Mouse (Mus musculus) CH12.LX (cell line): ENCODE measurements around the gene Zfp764. TPM values are rescaled to one million over a fixed set of nuclear protein-coding genes. Genes with fewer than 3 reads are reported as not detected.

Source experiments
- DNase-seq: peaks from one replicate; pipeline ENCODE4 v3.0.0-alpha.2; 2013; ENCODE audit errors: extremely low read depth
- H3K27ac ChIP-seq: 2 replicates; pipeline ENCODE4 v1.5.1; 2012; ENCODE audit warnings: low read depth, mild to moderate bottlenecking, control low read depth, moderate library complexity; ENCODE audit not compliant: insufficient read depth
- H3K27me3 ChIP-seq: replicated peaks from 2 replicates; pipeline ENCODE3; 2012; ENCODE audit warnings: inconsistent platforms
- H3K36me3 ChIP-seq, 2 experiments: replicated peaks in 1 of 2; 2 replicates each; pipeline versions ENCODE3 to v1.6.1; 2012; ENCODE audit warnings: inconsistent platforms in 1 of 2, low read length in 1 of 2, mild to moderate bottlenecking in 1 of 2, mixed read lengths in 1 of 2, moderate library complexity in 1 of 2; ENCODE audit not compliant: control insufficient read depth in 1 of 2, insufficient read depth in 1 of 2
- H3K4me1 ChIP-seq, 2 experiments: 2 replicates each; pipeline ENCODE4 v1.6.1; 2012; ENCODE audit warnings: inconsistent platforms in 1 of 2, moderate library complexity in 1 of 2; ENCODE audit not compliant: insufficient read depth in 2 of 2, control insufficient read depth in 1 of 2
- H3K4me2 ChIP-seq: 2 replicates; pipeline ENCODE4 v1.6.1; 2012; ENCODE audit warnings: low read depth, mild to moderate bottlenecking, control low read depth; ENCODE audit not compliant: poor library complexity, insufficient read depth, severe bottlenecking
- H3K4me3 ChIP-seq, 3 experiments: fragments of 150-350 bp in 1 of 3; sonication (generic) in 1 of 3; replicated peaks in 1 of 3; 2 replicates each; pipeline versions ENCODE3 to v1.5.1; 2011 to 2012; ENCODE audit warnings: low read depth in 2 of 3, low read length in 2 of 3, mild to moderate bottlenecking in 2 of 3, moderate library complexity in 2 of 3, control low read depth in 1 of 3, improper control_type of control experiment in 1 of 3, inconsistent platforms in 1 of 3, mixed read lengths in 1 of 3; ENCODE audit not compliant: poor library complexity in 1 of 3
- H3K79me2 ChIP-seq: replicated peaks from 2 replicates; pipeline ENCODE4 v1.6.1; 2012; ENCODE audit warnings: mild to moderate bottlenecking, moderate library complexity; ENCODE audit not compliant: control insufficient read depth, poor library complexity, insufficient read depth, severe bottlenecking; ENCODE audit errors: extremely low read depth
- H3K9ac ChIP-seq: 2 replicates; pipeline ENCODE4 v1.6.1; 2012; ENCODE audit warnings: low read depth, mild to moderate bottlenecking, control low read depth, moderate library complexity; ENCODE audit not compliant: insufficient read depth
- H3K9me3 ChIP-seq: replicated peaks from 2 replicates; pipeline ENCODE3; 2012; ENCODE audit warnings: low read length, inconsistent platforms, mixed read lengths
- BHLHE40 ChIP-seq: IDR thresholded peaks from 2 replicates; pipeline ENCODE4 v1.6.1; 2011; ENCODE audit warnings: mild to moderate bottlenecking, low read depth, low read length, improper control_type of control experiment
- ELF1 ChIP-seq: IDR thresholded peaks from 2 replicates; pipeline ENCODE4 v1.6.1; 2014; ENCODE audit warnings: low read depth, mild to moderate bottlenecking, inconsistent platforms, low read length, improper control_type of control experiment
- JUN ChIP-seq: IDR thresholded peaks from 2 replicates; pipeline ENCODE4 v1.6.1; 2011; ENCODE audit warnings: low read depth, mild to moderate bottlenecking, low read length, improper control_type of control experiment, moderate library complexity; ENCODE audit not compliant: insufficient read depth
- MXI1 ChIP-seq: IDR thresholded peaks from 2 replicates; pipeline ENCODE4 v1.6.1; 2011; ENCODE audit warnings: mild to moderate bottlenecking, low read depth, low read length, improper control_type of control experiment
- PAX5 ChIP-seq: IDR thresholded peaks from 2 replicates; pipeline ENCODE4 v1.6.1; 2012; ENCODE audit warnings: low read length, inconsistent platforms, mixed read lengths
- SIN3A ChIP-seq: IDR thresholded peaks from 2 replicates; pipeline ENCODE4 v1.6.1; 2012; ENCODE audit warnings: low read length, improper control_type of control experiment, inconsistent platforms
- SMC3 ChIP-seq: IDR thresholded peaks from 2 replicates; pipeline ENCODE4 v1.6.1; 2011; ENCODE audit warnings: low read depth, low read length, improper control_type of control experiment
- USF1 ChIP-seq: IDR thresholded peaks from 2 replicates; pipeline ENCODE4 v1.6.1; 2014; ENCODE audit warnings: low read depth, mild to moderate bottlenecking, inconsistent platforms, low read length, improper control_type of control experiment
- USF2 ChIP-seq: conservative IDR thresholded peaks from 2 replicates; pipeline ENCODE4 v1.6.1; 2011; ENCODE audit warnings: low read depth, low read length, improper control_type of control experiment
- ZKSCAN1 ChIP-seq: IDR thresholded peaks from 2 replicates; pipeline ENCODE4 v1.6.1; 2012; ENCODE audit warnings: low read depth, inconsistent platforms, low read length, improper control_type of control experiment, borderline replicate concordance
- ZMIZ1 ChIP-seq: IDR thresholded peaks from 2 replicates; pipeline ENCODE4 v1.6.1; 2012; ENCODE audit warnings: low read depth, mild to moderate bottlenecking, inconsistent platforms, low read length, improper control_type of control experiment
- dilution Hi-C: fragments of 300-500 bp; cut with MboI; formaldehyde crosslinking; loops from 2 replicates; pipeline ENCODE4 v1.14.3; 2020; ENCODE audit warnings: low sequenced_read_pairs; ENCODE audit not compliant: extremely low pct_unique_long_range_greater_than_20kb, extremely low pct_ligation_motif_present
- in situ Hi-C: fragments of 300-500 bp; cut with MboI; formaldehyde crosslinking; loops from 3 replicates; pipeline ENCODE4 v1.14.3; 2019; ENCODE audit warnings: low sequenced_read_pairs, low pct_ligation_motif_present, low pct_unique_long_range_greater_than_20kb, mixed read lengths
- polyA plus RNA-seq: library from polyadenylated mRNA; unstranded; fragments of >175 nt; gene quantifications from 2 replicates; pipeline ENCODE4 v1.2.1, GENCODE M21; 2012; ENCODE audit warnings: low read depth; ENCODE audit not compliant: insufficient read length
- total RNA-seq, 2 experiments: library from RNA; depleted of rRNA; stranded (reverse); fragments of 300-350 nt in 1 of 2; fragments of >200 nt in 1 of 2; gene quantifications; 2 replicates each; pipeline ENCODE4 v1.2.3; 2012 to 2014

Zfp764 gene
- total and polyA plus RNA-seq, 3 experiments, result 7.5 to 8.4 (median 7.9) TPM

DNA sequence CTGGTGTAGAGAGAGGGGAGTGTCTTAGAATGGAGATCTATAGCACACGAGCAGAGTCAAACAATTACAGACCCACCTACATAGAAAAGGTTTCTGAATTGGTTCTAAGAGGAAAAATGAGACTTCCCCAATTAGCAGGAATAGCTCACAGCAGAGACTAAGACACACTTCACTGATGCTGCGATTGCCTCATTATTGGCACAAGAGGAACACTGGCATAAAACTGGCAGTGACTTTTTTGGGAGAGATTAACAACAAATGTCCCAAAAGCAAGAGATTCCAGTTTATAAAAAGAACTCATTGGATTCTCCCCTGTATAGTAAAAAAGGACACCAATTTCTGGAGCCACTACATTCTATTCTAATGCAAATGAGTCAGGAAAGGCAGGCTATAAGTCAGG lies 48.8 kb downstream of the Zfp764 start:
- H3K27ac ChIP-seq, result no peak overlapping the region
- peaks cover 5% of the 10 kb centered on the region for H3K9me3 ChIP-seq
- no peaks in the 10 kb centered on the region for H3K4me1 ChIP-seq
- no peak for TF ChIP-seq ZMIZ1
- TF ChIP-seq SMC3, result no peak
- dilution Hi-C loops (no loop called here), in situ Hi-C loops (loop anchor here (25.0 kb wide), 1 partner anchor 404 kb away; the partner anchor contains the start of gene Orai3)
- DNase-seq, result no peak
- no peaks in the 10 kb centered on the region for H3K36me3 ChIP-seq
- H3K9ac ChIP-seq, result no peak overlapping the region
- no peaks in the 10 kb centered on the region for H3K79me2 ChIP-seq
- H3K4me2 ChIP-seq, result no peak overlapping the region
- H3K4me3 ChIP-seq, result no peak overlapping the region
- H3K27me3 ChIP-seq, result peaks cover 16% of the 10 kb centered on the region

DNA sequence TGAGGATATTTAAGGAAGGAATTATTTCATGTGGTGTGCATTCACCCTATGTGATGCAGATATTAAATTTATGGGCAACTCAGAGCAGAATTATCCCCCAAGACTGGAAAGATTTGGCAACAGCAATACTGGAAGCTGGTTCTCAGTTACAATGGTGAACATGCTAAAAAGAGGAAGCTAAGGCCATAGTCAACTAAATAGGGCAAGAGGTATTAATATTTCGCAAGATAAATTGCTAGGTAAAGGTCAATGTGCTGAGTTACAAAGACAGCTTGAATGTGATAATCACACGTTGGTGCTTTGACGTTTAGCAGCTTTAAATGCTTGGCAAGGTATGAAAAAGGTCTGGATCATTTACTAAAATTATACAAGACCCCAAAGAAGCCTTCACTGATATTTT lies 50.8 kb downstream of the Zfp764 start:
- peaks cover 14% of the 10 kb centered on the region for H3K27me3 ChIP-seq
- no peak for TF ChIP-seq ZMIZ1
- no peak for TF ChIP-seq PAX5
- TF ChIP-seq USF2, result no peak
- no peak for TF ChIP-seq MXI1
- no peak for TF ChIP-seq JUN
- no peak for TF ChIP-seq SIN3A
- no peak for TF ChIP-seq ELF1
- TF ChIP-seq USF1, result no peak
- TF ChIP-seq ZKSCAN1, result no peak
- TF ChIP-seq BHLHE40, result no peak
- TF ChIP-seq, all 38 proteins: peak for 0
- Histone ChIP-seq H3K36me3 (no peaks in the 10 kb centered on the region), H3K27ac (no peak overlapping the region), H3K4me2 (no peak overlapping the region), H3K9ac (no peak overlapping the region), H3K4me3 (no peak overlapping the region), H3K4me1 (no peaks in the 10 kb centered on the region), H3K9me3 (peaks cover 5% of the 10 kb centered on the region), H3K79me2 (no peaks in the 10 kb centered on the region)
- DNase-seq, result no peak
- dilution Hi-C loops (no loop called here), in situ Hi-C loops (loop anchor here (25.0 kb wide), 1 partner anchor 407 kb away; the partner anchor contains the start of gene Orai3)

Other genes starting within 250 kb of the Zfp764 start
Only the 20 nearest of the 24 such genes appear.
- gene Zfp553, start 173.8 kb downstream of the Zfp764 start, total RNA-seq (2012; rRNA removed), result 17.4 and 18.8 TPM in 2 replicates
- 8.6 and 9.8 TPM in 2 replicates for gene Zfp553, start 173.8 kb downstream of the Zfp764 start, total RNA-seq (2014; rRNA removed)
- 15.0 and 15.2 TPM in 2 replicates for gene Zfp553, start 173.8 kb downstream of the Zfp764 start, polyA plus RNA-seq
- 73.8 and 92.3 TPM in 2 replicates for gene Sept1, start 173.7 kb downstream of the Zfp764 start, total RNA-seq (2012; rRNA removed)
- 42.1 and 42.7 TPM in 2 replicates for gene Sept1, start 173.7 kb downstream of the Zfp764 start, total RNA-seq (2014; rRNA removed)
- 147 and 171 TPM in 2 replicates for gene Sept1, start 173.7 kb downstream of the Zfp764 start, polyA plus RNA-seq
- 26.5 and 29.8 TPM in 2 replicates for gene Zfp771, start 162.5 kb downstream of the Zfp764 start, total RNA-seq (2012; rRNA removed)
- 23.9 and 27.0 TPM in 2 replicates for gene Zfp771, start 162.5 kb downstream of the Zfp764 start, total RNA-seq (2014; rRNA removed)
- gene Zfp771, start 162.5 kb downstream of the Zfp764 start, polyA plus RNA-seq, result 34.7 and 35.5 TPM in 2 replicates
- gene Dctpp1, start 146.1 kb downstream of the Zfp764 start, total RNA-seq (2012; rRNA removed), result 296 and 352 TPM in 2 replicates
- 197 and 221 TPM in 2 replicates for gene Dctpp1, start 146.1 kb downstream of the Zfp764 start, total RNA-seq (2014; rRNA removed)
- 197 and 210 TPM in 2 replicates for gene Dctpp1, start 146.1 kb downstream of the Zfp764 start, polyA plus RNA-seq
- gene Sephs2, start 132.8 kb downstream of the Zfp764 start, total RNA-seq (2012; rRNA removed), result 209 and 215 TPM in 2 replicates
- gene Sephs2, start 132.8 kb downstream of the Zfp764 start, total RNA-seq (2014; rRNA removed), result 203 and 223 TPM in 2 replicates
- 158 and 159 TPM in 2 replicates for gene Sephs2, start 132.8 kb downstream of the Zfp764 start, polyA plus RNA-seq
- 49.1 and 69.0 TPM in 2 replicates for gene Itgal, start 110.6 kb downstream of the Zfp764 start, total RNA-seq (2012; rRNA removed)
- gene Itgal, start 110.6 kb downstream of the Zfp764 start, total RNA-seq (2014; rRNA removed), result 36.7 and 43.9 TPM in 2 replicates
- gene Itgal, start 110.6 kb downstream of the Zfp764 start, polyA plus RNA-seq, result 164 and 177 TPM in 2 replicates
- gene Zfp768, start 61.2 kb downstream of the Zfp764 start, total RNA-seq (2012; rRNA removed), result 8.5 and 9.9 TPM in 2 replicates
- gene Zfp768, start 61.2 kb downstream of the Zfp764 start, total RNA-seq (2014; rRNA removed), result 4.3 and 5.0 TPM in 2 replicates
- 6.4 and 6.6 TPM in 2 replicates for gene Zfp768, start 61.2 kb downstream of the Zfp764 start, polyA plus RNA-seq
- gene Zfp747, start 30.8 kb downstream of the Zfp764 start, total RNA-seq (2012; rRNA removed), result 8.2 and 9.7 TPM in 2 replicates
- 6.3 and 7.2 TPM in 2 replicates for gene Zfp747, start 30.8 kb downstream of the Zfp764 start, total RNA-seq (2014; rRNA removed)
- gene Zfp747, start 30.8 kb downstream of the Zfp764 start, polyA plus RNA-seq, result 7.7 and 8.2 TPM in 2 replicates
- gene 9130019O22Rik, start 19.7 kb downstream of the Zfp764 start, total RNA-seq (2012; rRNA removed), result 4.2 and 5.0 TPM in 2 replicates
- 3.1 and 4.0 TPM in 2 replicates for gene 9130019O22Rik, start 19.7 kb downstream of the Zfp764 start, total RNA-seq (2014; rRNA removed)
- 2.7 and 3.3 TPM in 2 replicates for gene 9130019O22Rik, start 19.7 kb downstream of the Zfp764 start, polyA plus RNA-seq
- 5.4 and 8.9 TPM in 2 replicates for gene E430018J23Rik, start 13.2 kb downstream of the Zfp764 start, total RNA-seq (2012; rRNA removed)
- gene E430018J23Rik, start 13.2 kb downstream of the Zfp764 start, total RNA-seq (2014; rRNA removed), result 8.3 and 9.2 TPM in 2 replicates
- gene E430018J23Rik, start 13.2 kb downstream of the Zfp764 start, polyA plus RNA-seq, result 3.2 and 3.8 TPM in 2 replicates
- 15.8 and 18.7 TPM in 2 replicates for gene Zfp688, start 15.2 kb upstream of the Zfp764 start, total RNA-seq (2012; rRNA removed)
- 12.3 and 12.4 TPM in 2 replicates for gene Zfp688, start 15.2 kb upstream of the Zfp764 start, total RNA-seq (2014; rRNA removed)
- 16.1 and 21.3 TPM in 2 replicates for gene Zfp688, start 15.2 kb upstream of the Zfp764 start, polyA plus RNA-seq
- gene Zfp689, start 42.3 kb upstream of the Zfp764 start, total RNA-seq (2012; rRNA removed), result 3.4 and 3.6 TPM in 2 replicates
- 1.8 and 2.3 TPM in 2 replicates for gene Zfp689, start 42.3 kb upstream of the Zfp764 start, total RNA-seq (2014; rRNA removed)
- 3.2 and 4.6 TPM in 2 replicates for gene Zfp689, start 42.3 kb upstream of the Zfp764 start, polyA plus RNA-seq
- gene Prr14, start 52.8 kb upstream of the Zfp764 start, total RNA-seq (2012; rRNA removed), result 10.4 and 11.3 TPM in 2 replicates
- 6.7 and 7.6 TPM in 2 replicates for gene Prr14, start 52.8 kb upstream of the Zfp764 start, total RNA-seq (2014; rRNA removed)
- gene Prr14, start 52.8 kb upstream of the Zfp764 start, polyA plus RNA-seq, result 26.2 and 31.3 TPM in 2 replicates
- 14.4 and 15.4 TPM in 2 replicates for gene Fbrs, start 72.4 kb upstream of the Zfp764 start, total RNA-seq (2012; rRNA removed)
- 5.6 and 6.7 TPM in 2 replicates for gene Fbrs, start 72.4 kb upstream of the Zfp764 start, total RNA-seq (2014; rRNA removed)
- gene Fbrs, start 72.4 kb upstream of the Zfp764 start, polyA plus RNA-seq, result 63.9 and 66.7 TPM in 2 replicates
- gene Srcap, start 105.2 kb upstream of the Zfp764 start, total RNA-seq (2012; rRNA removed), result 18.5 and 19.9 TPM in 2 replicates
- gene Srcap, start 105.2 kb upstream of the Zfp764 start, total RNA-seq (2014; rRNA removed), result 3.4 and 4.1 TPM in 2 replicates
- 22.2 and 28.1 TPM in 2 replicates for gene Srcap, start 105.2 kb upstream of the Zfp764 start, polyA plus RNA-seq
- 12.0 and 12.7 TPM in 2 replicates for gene Gm42715, start 112.8 kb upstream of the Zfp764 start, total RNA-seq (2012; rRNA removed)
- gene Gm42715, start 112.8 kb upstream of the Zfp764 start, total RNA-seq (2014; rRNA removed), result 2.0 and 5.8 TPM in 2 replicates
- 13.6 and 14.1 TPM in 2 replicates for gene Gm42715, start 112.8 kb upstream of the Zfp764 start, polyA plus RNA-seq
- gene Tmem265, start 154.6 kb upstream of the Zfp764 start, total RNA-seq (2012; rRNA removed), result 0.93 TPM in 1 of 2 replicates, not detected in the other
- 2.3 and 3.0 TPM in 2 replicates for gene Tmem265, start 154.6 kb upstream of the Zfp764 start, total RNA-seq (2014; rRNA removed)
- gene Tmem265, start 154.6 kb upstream of the Zfp764 start, polyA plus RNA-seq, result not detected in 2 replicates
- gene Phkg2, start 166.5 kb upstream of the Zfp764 start, total RNA-seq (2012; rRNA removed), result 23.3 and 25.5 TPM in 2 replicates
- 33.1 and 34.7 TPM in 2 replicates for gene Phkg2, start 166.5 kb upstream of the Zfp764 start, total RNA-seq (2014; rRNA removed)
- 65.0 and 67.2 TPM in 2 replicates for gene Phkg2, start 166.5 kb upstream of the Zfp764 start, polyA plus RNA-seq
- gene Ccdc189, start 181.8 kb upstream of the Zfp764 start, total RNA-seq (2012; rRNA removed), result 2.2 and 2.9 TPM in 2 replicates
- 2.2 and 2.9 TPM in 2 replicates for gene Ccdc189, start 181.8 kb upstream of the Zfp764 start, total RNA-seq (2014; rRNA removed)
- 2.0 and 2.1 TPM in 2 replicates for gene Ccdc189, start 181.8 kb upstream of the Zfp764 start, polyA plus RNA-seq
- gene Rnf40, start 181.9 kb upstream of the Zfp764 start, total RNA-seq (2012; rRNA removed), result 48.6 and 50.9 TPM in 2 replicates
- 39.3 and 40.6 TPM in 2 replicates for gene Rnf40, start 181.9 kb upstream of the Zfp764 start, total RNA-seq (2014; rRNA removed)
- 73.0 and 95.2 TPM in 2 replicates for gene Rnf40, start 181.9 kb upstream of the Zfp764 start, polyA plus RNA-seq